Mouse (Mus musculus) limb, embryonic 14.5 days (tissue): ENCODE results near the gene Tanc1. TPM values are rescaled to one million over a fixed set of nuclear protein-coding genes. Genes with fewer than 3 reads are reported as not detected.
A peak's percentile ranks its signal among the peaks of the same experiment; 100 is the strongest.

Experiments
- ATAC-seq: fragments of 200-750 bp; cut with Nextera tagmentation; 2 replicates; pipeline ENCODE4 v1.8.0; 2017; ENCODE audit warnings: low read depth, moderate number of reproducible peaks, moderate TSS enrichment; ENCODE audit not compliant: low FRiP score
- DNase-seq: peaks from one replicate; pipeline ENCODE4 v3.0.0-alpha.2; 2015; ENCODE audit warnings: low spot score
- H3K27ac ChIP-seq: fragments of 300-500 bp; sonication (generic); replicated peaks from 2 replicates; pipeline ENCODE4 v1.5.1; 2014; ENCODE audit warnings: low read depth, mild to moderate bottlenecking, low read length, moderate library complexity, mixed read lengths
- H3K27me3 ChIP-seq: fragments of 300-500 bp; sonication (generic); 2 replicates; pipeline ENCODE4 v1.6.1; 2014; ENCODE audit warnings: low read length, mixed read lengths; ENCODE audit not compliant: control insufficient read depth, insufficient read depth
- H3K36me3 ChIP-seq: fragments of 300-500 bp; sonication (generic); 2 replicates; pipeline ENCODE4 v1.6.1; 2014; ENCODE audit warnings: mild to moderate bottlenecking, low read length, moderate library complexity, mixed read lengths; ENCODE audit not compliant: control insufficient read depth, insufficient read depth
- H3K4me1 ChIP-seq: fragments of 300-500 bp; sonication (generic); 2 replicates; pipeline ENCODE4 v1.6.1; 2014; ENCODE audit warnings: antibody characterized with exemption, low read length, mixed read lengths; ENCODE audit not compliant: control insufficient read depth, insufficient read depth
- H3K4me2 ChIP-seq: fragments of 300-500 bp; sonication (generic); replicated peaks from 2 replicates; pipeline ENCODE4 v1.6.1; 2014; ENCODE audit warnings: low read depth, mild to moderate bottlenecking, low read length, moderate library complexity; ENCODE audit not compliant: severe bottlenecking
- H3K4me3 ChIP-seq: fragments of 300-500 bp; sonication (generic); replicated peaks from 2 replicates; pipeline ENCODE4 v1.5.1; 2014; ENCODE audit warnings: low read length
- H3K9ac ChIP-seq: fragments of 300-500 bp; sonication (generic); 2 replicates; pipeline ENCODE4 v1.6.1; 2014; ENCODE audit warnings: mild to moderate bottlenecking, low read depth, low read length, moderate library complexity; ENCODE audit not compliant: severe bottlenecking
- H3K9me3 ChIP-seq: fragments of 300-500 bp; sonication (generic); 2 replicates; pipeline ENCODE4 v1.6.1; 2016; ENCODE audit warnings: low read length; ENCODE audit not compliant: control insufficient read depth
- POLR2A ChIP-seq: fragments of 200-500 bp; IDR thresholded peaks from 2 replicates; pipeline ENCODE4 v1.8.0; 2012; ENCODE audit warnings: inconsistent platforms, mild to moderate bottlenecking, moderate library complexity, borderline replicate concordance; ENCODE audit not compliant: insufficient read depth, insufficient read length; ENCODE audit errors: extremely low read depth
- WGBS: fragments of 180-500 bp; shearing (Covaris S2); extraction: QIAGEN DNeasy Blood & Tissue Kit; methylation state at CpG from one replicate; pipeline ENCODE4 v1.1.7; 2014; 5-methylcytosine and 5-hydroxymethylcytosine counted together
- polyA plus RNA-seq, 2 experiments: library from polyadenylated mRNA; depleted of rRNA in 1 of 2; stranded (reverse) in 1 of 2; unstranded in 1 of 2; fragments of >200 nt; fragmentation: Nextera tagmentation in 1 of 2; extraction: Ambion mirVana in 1 of 2; gene quantifications; 2 replicates each; pipeline versions ENCODE4 v1.2.1 to v1.2.3; 2012 to 2014

The Tanc1 gene
- polyA plus RNA-seq, 2 experiments = 24.1 to 35.3 TPM

GRCm38 (mm10) chr2:59828103-59828655, 216.3 kb downstream of the Tanc1 start:
- ATAC-seq (no peak), DNase-seq (no peak)
- H3K4me1 ChIP-seq = peaks cover 14% of the 10 kb centered on the region; the same call in 1 of the 2 replicates
- no peak for TF ChIP-seq POLR2A
- no peaks in the 10 kb centered on the region for H3K9me3 ChIP-seq
- H3K27me3 ChIP-seq = no peaks in the 10 kb centered on the region
- no peak overlapping the region for H3K9ac ChIP-seq
- no peak overlapping the region for H3K27ac ChIP-seq
- H3K36me3 ChIP-seq = peaks cover 21% of the 10 kb centered on the region
- H3K4me2 ChIP-seq = no peak overlapping the region
- H3K4me3 ChIP-seq = no peak overlapping the region
- 64% methylated on average over 11 of the region's 11 CpGs for whole genome bisulfite sequencing

- Histone ChIP-seq H3K9ac (no peak overlapping the region), H3K4me3 (no peak overlapping the region), H3K27me3 (no peaks in the 10 kb centered on the region), H3K27ac (no peak overlapping the region; the same call in 1 of the 2 replicates), H3K36me3 (peaks cover 29% of the 10 kb centered on the region), H3K4me1 (peaks cover 14% of the 10 kb centered on the region; the same call in 1 of the 2 replicates), H3K4me2 (no peak overlapping the region), H3K9me3 (no peaks in the 10 kb centered on the region)
- DNase-seq = peak; percentile 70
- WGBS = 22% methylated on average over 14 of the region's 14 CpGs
- no peak for TF ChIP-seq POLR2A
- ATAC-seq = peak; percentile 76
These were observed 217.1 kb downstream of the Tanc1 start for GRCm38 (mm10) chr2:59828777-59829508.

- Histone ChIP-seq H3K27me3 (no peaks in the 10 kb centered on the region), H3K36me3 (peaks cover 34% of the 10 kb centered on the region), H3K27ac (0 out of 2 replicates have a peak overlapping the region, but pooled peaks have one; percentile 38), H3K9me3 (no peaks in the 10 kb centered on the region), H3K9ac (no peak overlapping the region), H3K4me3 (no peak overlapping the region), H3K4me1 (peaks cover 14% of the 10 kb centered on the region; the same call in 1 of the 2 replicates), H3K4me2 (no peak overlapping the region)
- ATAC-seq (no peak), DNase-seq (no peak)
- TF ChIP-seq POLR2A = no peak
- WGBS = 66% methylated on average over 7 of the region's 7 CpGs
These were observed 217.9 kb downstream of the Tanc1 start for GRCm38 (mm10) chr2:59829718-59830117.

GRCm38 (mm10) chr2:59830151-59830550, 218.3 kb downstream of the Tanc1 start:
- Histone ChIP-seq H3K4me3 (no peak overlapping the region), H3K9ac (no peak overlapping the region), H3K9me3 (no peaks in the 10 kb centered on the region), H3K4me1 (peaks cover 14% of the 10 kb centered on the region; the same call in 1 of the 2 replicates), H3K36me3 (peaks cover 36% of the 10 kb centered on the region), H3K4me2 (no peak overlapping the region; the same call in 1 of the 2 replicates), H3K27ac (0 out of 2 replicates have a peak overlapping the region, but pooled peaks have one; percentile 38), H3K27me3 (no peaks in the 10 kb centered on the region)
- DNase-seq (peak; percentile 66), ATAC-seq (0 out of 2 replicates have a peak, but pooled peaks have one; percentile 32)
- WGBS = 17% methylated on average over 9 of the region's 9 CpGs
- no peak for TF ChIP-seq POLR2A

GRCm38 (mm10) chr2:59830940-59831339, 219.1 kb downstream of the Tanc1 start:
- WGBS = 62% methylated on average over 5 of the region's 5 CpGs
- TF ChIP-seq POLR2A = no peak
- no peak overlapping the region for H3K4me3 ChIP-seq

More at GRCm38 (mm10) chr2:59830940-59831339, 219.1 kb downstream of the Tanc1 start:
- Histone ChIP-seq H3K27ac (no peak overlapping the region), H3K4me1 (peaks cover 14% of the 10 kb centered on the region; the same call in 1 of the 2 replicates), H3K27me3 (no peaks in the 10 kb centered on the region), H3K36me3 (peaks cover 39% of the 10 kb centered on the region), H3K9me3 (no peaks in the 10 kb centered on the region), H3K9ac (no peak overlapping the region), H3K4me2 (no peak overlapping the region)
- no peak for DNase-seq
- no peak for ATAC-seq
